Mouse (Mus musculus) hindbrain, embryonic 16.5 days (tissue): ENCODE measurements at regions not wholly inside any gene's neighbourhood (a gene's known extent, or its start where the extent isn't known, plus 50 kb on each side); places are given as distances from the start of the nearest gene placed in this dataset.

Experiments used
- ATAC-seq: fragments of 200-750 bp; cut with Nextera tagmentation; 2 replicates; pipeline ENCODE4 v1.8.0; 2017; ENCODE audit warnings: moderate TSS enrichment, moderate library complexity
- H3K27ac ChIP-seq: fragments of 300-500 bp; sonication (generic); 2 replicates; pipeline ENCODE4 v1.5.1; 2014; ENCODE audit warnings: low read depth, mild to moderate bottlenecking, control low read depth, low read length, moderate library complexity
- H3K27me3 ChIP-seq: fragments of 300-500 bp; sonication (generic); replicated peaks from 2 replicates; pipeline ENCODE4 v1.6.1; 2014; ENCODE audit warnings: low read length; ENCODE audit not compliant: control insufficient read depth, insufficient read depth
- H3K36me3 ChIP-seq: fragments of 300-500 bp; sonication (generic); 2 replicates; pipeline ENCODE4 v1.6.1; 2014; ENCODE audit warnings: mild to moderate bottlenecking, low read length, moderate library complexity, mixed read lengths; ENCODE audit not compliant: control insufficient read depth, insufficient read depth
- H3K4me1 ChIP-seq: fragments of 300-500 bp; sonication (generic); 2 replicates; pipeline ENCODE4 v1.6.1; 2014; ENCODE audit warnings: low read depth, low read length; ENCODE audit not compliant: control insufficient read depth, insufficient read depth
- H3K4me2 ChIP-seq: fragments of 300-500 bp; sonication (generic); 2 replicates; pipeline ENCODE4 v1.6.1; 2014; ENCODE audit warnings: mild to moderate bottlenecking, low read length, control low read depth, moderate library complexity
- H3K4me3 ChIP-seq: fragments of 300-500 bp; sonication (generic); 2 replicates; pipeline ENCODE4 v1.5.1; 2014; ENCODE audit warnings: mild to moderate bottlenecking, low read length, control low read depth, moderate library complexity
- H3K9ac ChIP-seq: fragments of 300-500 bp; sonication (generic); 2 replicates; pipeline ENCODE4 v1.6.1; 2014; ENCODE audit warnings: low read depth, mild to moderate bottlenecking, control low read depth, low read length, moderate library complexity
- H3K9me3 ChIP-seq: fragments of 300-500 bp; sonication (generic); 2 replicates; pipeline ENCODE4 v1.6.1; 2014; ENCODE audit warnings: mild to moderate bottlenecking, low read length, moderate library complexity; ENCODE audit not compliant: control insufficient read depth
- WGBS: fragments of 180-500 bp; shearing (Covaris S2); extraction: QIAGEN DNeasy Blood & Tissue Kit; methylation state at CpG from one replicate; pipeline ENCODE4 v1.1.7; 2014; 5-methylcytosine and 5-hydroxymethylcytosine counted together

- Histone ChIP-seq H3K4me1 (no peaks in the 10 kb centered on the region), H3K27ac (no peak overlapping the region), H3K9ac (no peak overlapping the region), H3K4me3 (no peak overlapping the region), H3K4me2 (no peak overlapping the region), H3K36me3 (no peaks in the 10 kb centered on the region), H3K27me3 (no peaks in the 10 kb centered on the region), H3K9me3 (no peaks in the 10 kb centered on the region)
- 92% methylated on average over 1 of the region's 1 CpGs for WGBS
- ATAC-seq: no peak
These were observed 263.5 kb downstream of the Tecrl start for GRCm38 (mm10) chr5:83091483-83091882.

- 85% methylated on average over 3 of the region's 3 CpGs for WGBS
- Histone ChIP-seq H3K9me3 (no peaks in the 10 kb centered on the region), H3K9ac (no peak overlapping the region), H3K4me2 (no peak overlapping the region), H3K27me3 (no peaks in the 10 kb centered on the region), H3K4me3 (no peak overlapping the region), H3K27ac (no peak overlapping the region), H3K4me1 (no peaks in the 10 kb centered on the region), H3K36me3 (no peaks in the 10 kb centered on the region)
- no peak for ATAC-seq
These were observed 300.2 kb downstream of the Tecrl start for GRCm38 (mm10) chr5:83054819-83055218.

GRCm38 (mm10) chr5:83047214-83047613 lies 307.8 kb downstream of the Tecrl start:
- Histone ChIP-seq H3K4me2 (no peak overlapping the region), H3K4me3 (no peak overlapping the region), H3K36me3 (no peaks in the 10 kb centered on the region), H3K4me1 (no peaks in the 10 kb centered on the region), H3K27ac (no peak overlapping the region), H3K9ac (no peak overlapping the region), H3K9me3 (no peaks in the 10 kb centered on the region), H3K27me3 (no peaks in the 10 kb centered on the region)
- WGBS: 84% methylated on average over 1 of the region's 1 CpGs
- no peak for ATAC-seq

- ATAC-seq: no peak
- Histone ChIP-seq H3K27ac (no peak overlapping the region), H3K4me3 (no peak overlapping the region), H3K27me3 (no peaks in the 10 kb centered on the region), H3K9ac (no peak overlapping the region), H3K36me3 (no peaks in the 10 kb centered on the region), H3K4me1 (no peaks in the 10 kb centered on the region), H3K9me3 (no peaks in the 10 kb centered on the region), H3K4me2 (no peak overlapping the region)
- WGBS: 89% methylated on average over 2 of the region's 2 CpGs
These were observed 325.3 kb downstream of the Tecrl start for GRCm38 (mm10) chr5:83029703-83030102.

- no peaks in the 10 kb centered on the region for H3K4me1 ChIP-seq
- no peak overlapping the region for H3K27ac ChIP-seq
- H3K36me3 ChIP-seq: no peaks in the 10 kb centered on the region
- no peak overlapping the region for H3K4me2 ChIP-seq
- ATAC-seq: no peak
- no peaks in the 10 kb centered on the region for H3K9me3 ChIP-seq
- no peak overlapping the region for H3K9ac ChIP-seq
- H3K4me3 ChIP-seq: no peak overlapping the region
- no peaks in the 10 kb centered on the region for H3K27me3 ChIP-seq
These were observed 349.0 kb downstream of the Tecrl start for GRCm38 (mm10) chr5:83006038-83006437.

GRCm38 (mm10) chr5:82989056-82989455 lies 365.9 kb downstream of the Tecrl start:
- Histone ChIP-seq H3K4me1 (no peaks in the 10 kb centered on the region), H3K36me3 (no peaks in the 10 kb centered on the region), H3K4me2 (no peak overlapping the region), H3K9me3 (no peaks in the 10 kb centered on the region), H3K27ac (no peak overlapping the region), H3K4me3 (no peak overlapping the region), H3K27me3 (no peaks in the 10 kb centered on the region), H3K9ac (no peak overlapping the region)
- 51% methylated on average over 5 of the region's 5 CpGs for WGBS
- peak; percentile 85 for ATAC-seq

- no peaks in the 10 kb centered on the region for H3K27me3 ChIP-seq
- no peak overlapping the region for H3K9ac ChIP-seq
- no peaks in the 10 kb centered on the region; the same call in 1 of the 2 replicates for H3K4me1 ChIP-seq
- ATAC-seq: no peak
- H3K9me3 ChIP-seq: no peaks in the 10 kb centered on the region
- no peaks in the 10 kb centered on the region for H3K36me3 ChIP-seq
- H3K27ac ChIP-seq: no peak overlapping the region
- no peak overlapping the region for H3K4me3 ChIP-seq
- 82% methylated on average over 2 of the region's 2 CpGs for WGBS
- no peak overlapping the region for H3K4me2 ChIP-seq
These were observed 385.7 kb downstream of the Tecrl start for GRCm38 (mm10) chr5:82969315-82969714.

- Histone ChIP-seq H3K27ac (no peak overlapping the region), H3K4me1 (no peaks in the 10 kb centered on the region; the same call in 1 of the 2 replicates), H3K9me3 (no peaks in the 10 kb centered on the region), H3K4me2 (no peak overlapping the region), H3K4me3 (no peak overlapping the region), H3K9ac (no peak overlapping the region), H3K27me3 (no peaks in the 10 kb centered on the region), H3K36me3 (no peaks in the 10 kb centered on the region)
- 54% methylated on average over 3 of the region's 3 CpGs for WGBS
- ATAC-seq: peak; percentile 64
These were observed 388.2 kb downstream of the Tecrl start for GRCm38 (mm10) chr5:82966824-82967223.

- Histone ChIP-seq H3K4me1 (no peaks in the 10 kb centered on the region; the same call in 1 of the 2 replicates), H3K27me3 (no peaks in the 10 kb centered on the region), H3K4me3 (no peak overlapping the region), H3K9ac (no peak overlapping the region), H3K36me3 (no peaks in the 10 kb centered on the region), H3K9me3 (no peaks in the 10 kb centered on the region), H3K4me2 (no peak overlapping the region), H3K27ac (no peak overlapping the region)
- WGBS: 30% methylated on average over 5 of the region's 5 CpGs
- ATAC-seq: peak; percentile 97
These were observed 388.8 kb downstream of the Tecrl start for GRCm38 (mm10) chr5:82966180-82966579.

- Histone ChIP-seq H3K9ac (no peak overlapping the region), H3K9me3 (no peaks in the 10 kb centered on the region), H3K27ac (no peak overlapping the region), H3K27me3 (no peaks in the 10 kb centered on the region), H3K4me2 (no peak overlapping the region), H3K4me3 (no peak overlapping the region), H3K4me1 (no peaks in the 10 kb centered on the region; the same call in 1 of the 2 replicates), H3K36me3 (no peaks in the 10 kb centered on the region)
- WGBS: 78% methylated on average over 3 of the region's 3 CpGs
- ATAC-seq: no peak
These were observed 390.5 kb downstream of the Tecrl start for GRCm38 (mm10) chr5:82964513-82964912.
